Mouse (Mus musculus): ENCODE results near the gene Mtf1.

Mtf1 gene

GRCm38 (mm10) chr4:124801552-124802308 lies at the start of gene Mtf1:
TSS of gene Mtf1 (plus strand) at chr4:124802104.
- peak; percentile 93 for DNase-seq (ENCODE audit: low read depth)

- peak; percentile 80 for DNase-seq (ENCODE audit: low read depth)
Observed at GRCm38 (mm10) chr4:124752281-124753199, 49.4 kb upstream of the Mtf1 start.

- no peak for DNase-seq (ENCODE audit: low read depth)
Observed at GRCm38 (mm10) chr4:124755526-124755925, 46.4 kb upstream of the Mtf1 start.

- no peak for DNase-seq (ENCODE audit: low read depth)
Observed at GRCm38 (mm10) chr4:124759305-124759811, 42.5 kb upstream of the Mtf1 start.

- no peak for DNase-seq (ENCODE audit: low read depth)
Observed at GRCm38 (mm10) chr4:124761201-124761600, 40.7 kb upstream of the Mtf1 start.

- no peak for DNase-seq (ENCODE audit: low read depth)
Observed at GRCm38 (mm10) chr4:124762858-124763452, 38.9 kb upstream of the Mtf1 start.

- no peak for DNase-seq (ENCODE audit: low read depth)
Observed at GRCm38 (mm10) chr4:124765802-124766565, 35.9 kb upstream of the Mtf1 start.

GRCm38 (mm10) chr4:124766566-124766940 lies 35.4 kb upstream of the Mtf1 start:
- no peak for DNase-seq (ENCODE audit: low read depth)

- no peak for DNase-seq (ENCODE audit: low read depth)
Observed at GRCm38 (mm10) chr4:124768963-124769591, 32.8 kb upstream of the Mtf1 start.

GRCm38 (mm10) chr4:124770624-124771023 lies 31.3 kb upstream of the Mtf1 start:
- no peak for DNase-seq (ENCODE audit: low read depth)

GRCm38 (mm10) chr4:124772125-124772524 lies 29.8 kb upstream of the Mtf1 start:
- DNase-seq (ENCODE audit: low read depth), result no peak

- DNase-seq (ENCODE audit: low read depth), result no peak
Observed at GRCm38 (mm10) chr4:124773449-124773848, 28.5 kb upstream of the Mtf1 start.

- no peak for DNase-seq (ENCODE audit: low read depth)
Observed at GRCm38 (mm10) chr4:124773995-124774394, 27.9 kb upstream of the Mtf1 start.

GRCm38 (mm10) chr4:124774429-124774828 lies 27.5 kb upstream of the Mtf1 start:
- peak; percentile 80 for DNase-seq (ENCODE audit: low read depth)

GRCm38 (mm10) chr4:124781361-124781760 lies 20.5 kb upstream of the Mtf1 start:
- no peak for DNase-seq (ENCODE audit: low read depth)

- no peak for DNase-seq (ENCODE audit: low read depth)
Observed at GRCm38 (mm10) chr4:124782395-124782794, 19.5 kb upstream of the Mtf1 start.

GRCm38 (mm10) chr4:124783937-124784336 lies 18.0 kb upstream of the Mtf1 start:
- DNase-seq (ENCODE audit: low read depth), result no peak

GRCm38 (mm10) chr4:124790013-124790412 lies 11.9 kb upstream of the Mtf1 start:
- no peak for DNase-seq (ENCODE audit: low read depth)

- no peak for DNase-seq (ENCODE audit: low read depth)
Observed at GRCm38 (mm10) chr4:124792114-124792513, 9.8 kb upstream of the Mtf1 start.

GRCm38 (mm10) chr4:124796141-124796540 lies 5.8 kb upstream of the Mtf1 start:
- no peak for DNase-seq (ENCODE audit: low read depth)

GRCm38 (mm10) chr4:124796913-124797312 lies 5.0 kb upstream of the Mtf1 start:
- no peak for DNase-seq (ENCODE audit: low read depth)
